Mouse (Mus musculus): ENCODE data around the gene Setdb1. TPM values are rescaled to one million over a fixed set of nuclear protein-coding genes. Genes with fewer than 3 reads are reported as not detected.

Setdb1 gene
- polyA plus RNA-seq, 1 experiment, result 15.6 TPM

- peaks cover 53% of the 10 kb centered on the region for H3K79me2 ChIP-seq (ENCODE audit: control insufficient read depth, insufficient read depth)
- TF ChIP-seq CEBPB (IDR thresholded peaks at IDR 0.05; ENCODE audit: low read depth) (no peak), CTCF (IDR thresholded peaks at IDR 0.05; ENCODE audit: control insufficient read depth, insufficient read depth, insufficient read length) (no peak), USF1 (IDR thresholded peaks at IDR 0.05; ENCODE audit: low read depth) (no peak), FOSL1 (IDR thresholded peaks at IDR 0.05; ENCODE audit: insufficient read depth, low read length, poor library complexity, severe bottlenecking) (no peak), MYOG (IDR thresholded peaks at IDR 0.05; ENCODE audit: control insufficient read depth, extremely low read depth, insufficient read length) (no peak), MYOD1 (IDR thresholded peaks at IDR 0.05; ENCODE audit: control insufficient read depth, insufficient read length, low read depth) (no peak), MAX (IDR thresholded peaks at IDR 0.05) (no peak)
- no peak overlapping the region for H3K4me3 ChIP-seq (ENCODE audit: insufficient read depth, poor library complexity, severe bottlenecking)
- no peaks in the 10 kb centered on the region for H3K36me3 ChIP-seq (ENCODE audit: control insufficient read depth, insufficient read depth)
- H3K27me3 ChIP-seq (ENCODE audit: control insufficient read depth, insufficient read depth, insufficient read length), result no peaks in the 10 kb centered on the region
- peaks cover 3% of the 10 kb centered on the region for H3K79me3 ChIP-seq (ENCODE audit: low read depth)
- no peak overlapping the region for H3ac ChIP-seq (ENCODE audit: control insufficient read depth, insufficient read length, low read depth)
Observed at GRCm38 (mm10) chr3:95276428-95276934, 80.5 kb downstream of the Setdb1 start.

- peaks cover 3% of the 10 kb centered on the region for H3K79me3 ChIP-seq (ENCODE audit: low read depth)
- H3K36me3 ChIP-seq (ENCODE audit: control insufficient read depth, insufficient read depth), result no peaks in the 10 kb centered on the region
- TF ChIP-seq USF1 (IDR thresholded peaks at IDR 0.05; ENCODE audit: low read depth) (no peak), MAX (IDR thresholded peaks at IDR 0.05) (no peak), CEBPB (IDR thresholded peaks at IDR 0.05; ENCODE audit: low read depth) (no peak), MYOD1 (IDR thresholded peaks at IDR 0.05; ENCODE audit: control insufficient read depth, insufficient read length, low read depth) (no peak), CTCF (IDR thresholded peaks at IDR 0.05; ENCODE audit: control insufficient read depth, insufficient read depth, insufficient read length) (no peak), FOSL1 (IDR thresholded peaks at IDR 0.05; ENCODE audit: insufficient read depth, low read length, poor library complexity, severe bottlenecking) (no peak), MYOG (IDR thresholded peaks at IDR 0.05; ENCODE audit: control insufficient read depth, extremely low read depth, insufficient read length) (no peak)
- H3K27me3 ChIP-seq (ENCODE audit: control insufficient read depth, insufficient read depth, insufficient read length), result no peaks in the 10 kb centered on the region
- H3K4me3 ChIP-seq (ENCODE audit: insufficient read depth, poor library complexity, severe bottlenecking), result no peak overlapping the region
- peaks cover 42% of the 10 kb centered on the region for H3K79me2 ChIP-seq (ENCODE audit: control insufficient read depth, insufficient read depth)
- H3ac ChIP-seq (ENCODE audit: control insufficient read depth, insufficient read length, low read depth), result no peak overlapping the region
Observed at GRCm38 (mm10) chr3:95275161-95275560, 81.8 kb downstream of the Setdb1 start.

DNA sequence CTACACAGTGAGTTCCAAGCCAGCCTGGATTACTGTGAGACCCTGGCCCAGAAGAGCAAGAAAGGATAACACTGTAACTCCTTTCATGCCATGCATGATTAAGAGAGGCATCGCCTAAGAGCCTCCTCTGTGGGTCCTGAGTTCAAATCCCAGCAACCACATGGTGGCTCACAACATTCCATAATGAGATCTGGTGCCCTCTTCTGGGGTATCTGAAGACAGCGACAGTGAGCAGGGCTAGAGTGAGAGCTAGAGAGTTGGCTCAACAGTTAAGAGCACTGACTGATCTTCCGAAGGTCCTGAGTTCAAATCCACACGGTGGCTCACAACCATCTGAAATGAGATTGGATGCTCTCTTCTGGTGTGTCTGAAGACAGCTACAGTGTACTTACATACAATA is 82.5 kb downstream of the Setdb1 start:
- no peak for TF ChIP-seq FOSL1 (IDR thresholded peaks at IDR 0.05; ENCODE audit: insufficient read depth, low read length, poor library complexity, severe bottlenecking)
- no peak for TF ChIP-seq MYOG (IDR thresholded peaks at IDR 0.05; ENCODE audit: control insufficient read depth, extremely low read depth, insufficient read length)
- TF ChIP-seq MYOD1 (IDR thresholded peaks at IDR 0.05; ENCODE audit: control insufficient read depth, insufficient read length, low read depth), result no peak
- TF ChIP-seq CTCF (IDR thresholded peaks at IDR 0.05; ENCODE audit: control insufficient read depth, insufficient read depth, insufficient read length), result no peak
- no peak for TF ChIP-seq CEBPB (IDR thresholded peaks at IDR 0.05; ENCODE audit: low read depth)
- TF ChIP-seq MAX (IDR thresholded peaks at IDR 0.05), result no peak
- TF ChIP-seq USF1 (IDR thresholded peaks at IDR 0.05; ENCODE audit: low read depth), result no peak
- Histone ChIP-seq H3K27me3 (ENCODE audit: control insufficient read depth, insufficient read depth, insufficient read length) (no peaks in the 10 kb centered on the region), H3K79me3 (ENCODE audit: low read depth) (peaks cover 3% of the 10 kb centered on the region), H3K4me3 (ENCODE audit: insufficient read depth, poor library complexity, severe bottlenecking) (no peak overlapping the region), H3K36me3 (ENCODE audit: control insufficient read depth, insufficient read depth) (no peaks in the 10 kb centered on the region), H3K79me2 (ENCODE audit: control insufficient read depth, insufficient read depth) (peaks cover 42% of the 10 kb centered on the region), H3ac (ENCODE audit: control insufficient read depth, insufficient read length, low read depth) (no peak overlapping the region)

Other genes starting within 250 kb of the Setdb1 start
- gene Vps72, start 246.2 kb downstream of the Setdb1 start, polyA plus RNA-seq (2012; fragmentation: generic; extraction: Trizol), result 83.4 TPM
- 0.23 TPM for gene Tmod4, start 232.7 kb downstream of the Setdb1 start, polyA plus RNA-seq (2012; fragmentation: generic; extraction: Trizol)
- 22.2 TPM for gene Scnm1, start 223.2 kb downstream of the Setdb1 start, polyA plus RNA-seq (2012; fragmentation: generic; extraction: Trizol)
- gene Lysmd1, start 223.1 kb downstream of the Setdb1 start, polyA plus RNA-seq (2012; fragmentation: generic; extraction: Trizol), result 3.4 TPM
- gene Tnfaip8l2, start 214.8 kb downstream of the Setdb1 start, polyA plus RNA-seq (2012; fragmentation: generic; extraction: Trizol), result 0.21 TPM
- gene Sema6c, start 196.7 kb downstream of the Setdb1 start, polyA plus RNA-seq (2012; fragmentation: generic; extraction: Trizol), result 5.4 TPM
- gene Gabpb2, start 139.3 kb downstream of the Setdb1 start, polyA plus RNA-seq (2012; fragmentation: generic; extraction: Trizol), result 5.7 TPM
- gene Cdc42se1, start 128.5 kb downstream of the Setdb1 start, polyA plus RNA-seq (2012; fragmentation: generic; extraction: Trizol), result 80.9 TPM
- 19.6 TPM for gene Mllt11, start 125.0 kb downstream of the Setdb1 start, polyA plus RNA-seq (2012; fragmentation: generic; extraction: Trizol)
- 0.11 TPM for gene Gm128, start 115.6 kb downstream of the Setdb1 start, polyA plus RNA-seq (2012; fragmentation: generic; extraction: Trizol)
- 0.34 TPM for gene Bnipl, start 106.0 kb downstream of the Setdb1 start, polyA plus RNA-seq (2012; fragmentation: generic; extraction: Trizol)
- 43.6 TPM for gene Mindy1, start 75.9 kb downstream of the Setdb1 start, polyA plus RNA-seq (2012; fragmentation: generic; extraction: Trizol)
- 16.1 TPM for gene Prune1, start 75.1 kb downstream of the Setdb1 start, polyA plus RNA-seq (2012; fragmentation: generic; extraction: Trizol)
- 1.6 TPM for gene Anxa9, start 50.0 kb downstream of the Setdb1 start, polyA plus RNA-seq (2012; fragmentation: generic; extraction: Trizol)
- gene Cers2, start 42.4 kb downstream of the Setdb1 start, polyA plus RNA-seq (2012; fragmentation: generic; extraction: Trizol), result 146 TPM
- not detected for gene 4930558C23Rik, start 45.6 kb upstream of the Setdb1 start, polyA plus RNA-seq (2012; fragmentation: generic; extraction: Trizol)
- gene Arnt, start 77.2 kb upstream of the Setdb1 start, polyA plus RNA-seq (2012; fragmentation: generic; extraction: Trizol), result 13.6 TPM
- 0.07 TPM for gene Ctsk, start 142.1 kb upstream of the Setdb1 start, polyA plus RNA-seq (2012; fragmentation: generic; extraction: Trizol)
- not detected for gene Ctss, start 169.6 kb upstream of the Setdb1 start, polyA plus RNA-seq (2012; fragmentation: generic; extraction: Trizol)
- not detected for gene Hormad1, start 202.5 kb upstream of the Setdb1 start, polyA plus RNA-seq (2012; fragmentation: generic; extraction: Trizol)
- 4.5 TPM for gene Golph3l, start 231.7 kb upstream of the Setdb1 start, polyA plus RNA-seq (2012; fragmentation: generic; extraction: Trizol)

All from C2C12 (cell line).